Mouse (Mus musculus): ENCODE data around the gene Nfix.

The Nfix gene

GRCm38 (mm10) chr8:84797971-84798370 lies 2.2 kb downstream of the Nfix start:
- DNase-seq (ENCODE audit: low read depth, low spot score): no peak

DNA sequence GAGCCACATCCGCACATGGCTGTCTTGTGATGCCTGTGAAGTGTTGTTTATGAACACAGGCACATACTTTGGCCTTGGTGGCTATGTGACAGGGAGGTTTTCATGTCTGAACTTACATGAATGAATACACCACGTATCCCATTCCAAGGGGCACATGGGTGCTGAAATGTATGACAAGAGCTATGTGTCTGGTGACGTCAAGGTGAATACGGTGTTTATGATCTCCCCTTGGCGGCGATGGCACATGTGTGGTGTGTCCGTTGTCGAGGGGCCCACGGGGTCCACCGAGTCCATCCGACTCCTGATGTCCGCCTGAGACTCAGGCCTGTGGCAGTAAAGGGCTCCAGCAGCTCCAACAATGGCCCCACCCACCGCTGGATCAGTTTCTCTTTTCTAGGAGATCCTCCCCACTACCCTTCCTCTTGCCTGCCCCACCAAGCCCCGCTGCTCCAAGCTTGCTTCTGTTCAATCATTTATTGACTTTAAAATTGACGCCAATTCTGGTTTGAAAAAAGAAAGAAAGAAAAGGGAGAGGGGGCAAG lies 2.8 kb downstream of the Nfix start:
- DNase-seq (ENCODE audit: low read depth, low spot score): no peak

GRCm38 (mm10) chr8:84794486-84794885 lies 5.7 kb downstream of the Nfix start:
- no peak for DNase-seq (ENCODE audit: low read depth, low spot score)

GRCm38 (mm10) chr8:84793791-84794485 lies 6.2 kb downstream of the Nfix start:
- no peak for DNase-seq (ENCODE audit: low read depth, low spot score)

DNA sequence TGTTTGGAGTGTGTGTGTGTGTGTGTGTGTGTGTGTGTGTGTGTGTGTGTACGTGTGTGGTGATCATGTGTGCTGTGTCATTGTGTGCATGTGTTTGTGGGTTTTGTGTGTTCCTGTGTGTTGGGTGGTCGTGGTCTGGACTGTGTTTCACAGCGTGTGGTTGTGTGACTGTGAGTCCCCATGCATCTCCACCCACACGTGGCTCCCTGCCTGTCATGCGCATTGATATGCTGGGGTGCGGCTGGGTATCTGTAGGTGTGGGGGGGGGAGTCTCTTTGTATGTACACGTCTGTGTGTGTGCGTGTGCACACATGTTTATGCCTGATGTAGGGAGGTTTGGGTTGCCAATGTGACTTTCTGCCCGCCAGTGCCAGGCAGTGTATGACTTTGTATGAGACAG lies 7.0 kb downstream of the Nfix start:
- no peak for DNase-seq (ENCODE audit: low read depth, low spot score)

DNA sequence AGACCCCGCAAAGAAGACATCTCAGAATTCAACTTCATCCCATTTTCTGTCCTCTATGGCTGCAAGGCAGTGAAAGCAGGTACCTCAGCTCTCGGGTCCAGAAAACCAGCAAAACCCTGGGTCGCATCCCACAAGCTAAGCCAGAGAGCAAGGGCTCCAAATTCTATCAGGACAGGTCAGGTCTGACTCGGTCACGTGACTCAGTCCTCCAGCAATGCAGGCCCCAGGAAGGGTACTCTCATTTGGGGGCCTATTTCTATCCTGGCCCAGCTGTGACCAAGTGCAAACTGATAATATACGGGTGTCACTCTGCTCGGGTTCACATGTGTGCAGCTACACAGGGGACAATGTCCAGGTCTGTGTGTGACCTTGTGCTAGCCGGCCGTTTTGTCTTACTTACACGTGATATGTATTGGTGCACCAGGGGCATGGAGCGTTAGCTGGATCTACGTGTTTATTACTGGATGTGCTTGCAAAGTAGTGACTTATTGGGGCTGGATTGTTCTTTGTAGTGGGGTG lies 7.7 kb downstream of the Nfix start:
- no peak for DNase-seq (ENCODE audit: low read depth, low spot score)

DNA sequence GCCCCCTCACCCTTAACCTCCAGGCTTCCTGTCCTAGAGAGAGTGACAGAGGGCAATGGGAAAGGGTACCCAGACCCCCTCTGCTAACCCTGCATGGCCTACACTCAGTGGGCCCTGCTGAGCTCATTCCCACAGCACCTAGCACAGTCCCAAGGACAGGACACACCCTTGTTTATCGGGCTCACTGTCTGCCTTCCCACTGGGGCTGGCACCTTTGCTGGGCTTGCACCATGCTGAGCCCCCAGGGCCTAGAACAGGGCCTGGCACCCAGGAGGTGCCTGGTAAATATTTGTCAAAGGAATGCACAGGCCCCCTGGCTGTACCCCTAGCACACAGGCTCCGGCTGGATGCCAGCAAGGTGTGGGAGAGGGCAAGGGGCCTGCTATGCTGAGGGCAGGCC lies 9.6 kb downstream of the Nfix start:
- DNase-seq (ENCODE audit: low read depth, low spot score): no peak

DNA sequence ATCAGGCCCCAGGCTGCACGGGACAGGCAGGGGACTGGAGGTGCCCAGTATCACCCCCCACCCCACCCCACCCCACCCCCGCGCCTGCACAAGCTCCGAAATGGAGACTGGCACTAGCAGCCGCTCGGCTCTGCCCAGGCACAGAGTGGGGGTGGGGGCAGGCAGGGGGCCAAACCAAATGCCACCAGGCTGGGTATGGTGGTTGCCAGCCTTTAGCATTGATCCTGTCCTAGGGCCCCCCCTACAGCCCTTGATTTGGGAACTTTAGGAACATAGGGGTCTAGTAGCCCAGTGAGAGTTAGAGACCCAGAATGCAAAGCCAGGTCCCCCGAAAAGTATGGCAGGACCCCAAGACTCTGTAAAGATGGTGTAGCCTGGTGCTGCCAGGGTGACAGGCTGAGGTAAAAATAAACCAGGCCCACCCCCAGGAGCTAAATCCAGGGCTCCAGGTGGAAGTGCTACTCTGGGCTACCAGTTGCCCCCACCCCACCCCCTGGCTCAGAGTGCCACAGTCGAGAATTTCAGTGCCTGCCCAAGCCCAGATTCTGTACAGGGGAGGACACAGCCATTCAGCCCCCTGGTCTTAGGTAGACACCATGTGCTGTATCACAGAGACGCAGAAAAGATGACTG lies 10.2 kb downstream of the Nfix start:
- no peak for DNase-seq (ENCODE audit: low read depth, low spot score)

- DNase-seq (ENCODE audit: low read depth, low spot score): no peak
Measured at GRCm38 (mm10) chr8:84789345-84789744, 10.8 kb downstream of the Nfix start.

DNA sequence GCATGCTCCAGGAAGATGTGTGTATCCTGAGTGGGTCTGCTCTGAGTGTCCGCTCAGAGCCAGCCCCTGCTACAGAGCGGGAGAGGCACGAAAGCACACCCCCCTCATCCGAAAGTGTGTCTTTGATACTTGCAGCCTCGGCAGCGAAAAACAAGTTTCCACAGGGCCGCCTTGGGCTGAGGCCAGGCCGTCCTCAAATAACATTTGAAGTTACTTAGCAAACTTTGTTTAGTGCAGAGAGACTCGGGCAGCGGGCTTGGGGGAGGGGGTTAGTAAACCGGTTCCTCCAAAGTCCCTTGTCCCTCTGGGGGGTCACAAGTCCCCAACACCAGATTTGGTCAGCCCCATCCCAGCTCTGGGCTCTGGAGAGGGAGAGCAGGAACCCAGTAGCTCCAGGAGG lies 11.2 kb downstream of the Nfix start:
- no peak for DNase-seq (ENCODE audit: low read depth, low spot score)

DNA sequence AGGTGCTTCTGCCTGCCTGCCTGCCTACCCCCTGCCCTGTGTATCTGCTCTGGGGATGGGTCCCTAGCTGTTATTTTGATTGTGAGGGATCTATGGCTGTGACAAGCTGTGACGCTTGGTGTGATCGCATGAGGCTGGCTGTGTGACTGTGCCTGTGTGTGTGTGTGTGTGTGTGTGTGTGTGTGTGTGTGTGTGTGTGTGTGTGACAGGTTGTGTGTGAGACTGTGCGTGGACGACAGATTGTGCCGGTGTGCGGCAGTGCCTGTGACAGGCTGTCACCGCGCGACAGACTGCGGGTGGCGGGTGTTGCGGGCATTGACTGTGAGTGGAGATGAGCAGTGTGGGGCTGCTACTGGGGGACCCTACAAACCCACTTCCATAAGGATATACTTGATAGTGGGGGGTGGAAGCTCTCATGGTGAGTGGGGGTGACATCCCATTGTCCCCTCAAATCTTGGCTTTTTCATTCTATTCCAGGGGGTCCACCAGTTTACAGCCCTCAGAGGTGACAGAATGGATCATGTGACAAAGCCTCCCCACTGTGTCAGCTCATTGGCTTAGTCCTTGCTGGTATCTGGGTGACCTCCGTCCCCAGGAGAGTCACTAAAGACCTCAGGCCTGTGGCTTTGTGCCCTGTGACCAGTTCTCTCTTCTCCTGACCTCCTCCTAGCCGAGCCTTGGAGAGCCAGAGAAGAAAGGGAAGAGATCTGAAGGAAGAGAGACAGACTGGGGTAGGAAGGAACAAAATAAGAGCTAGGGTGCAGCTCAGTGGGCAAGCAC lies 12.4 kb downstream of the Nfix start:
- no peak for DNase-seq (ENCODE audit: low read depth, low spot score)

DNA sequence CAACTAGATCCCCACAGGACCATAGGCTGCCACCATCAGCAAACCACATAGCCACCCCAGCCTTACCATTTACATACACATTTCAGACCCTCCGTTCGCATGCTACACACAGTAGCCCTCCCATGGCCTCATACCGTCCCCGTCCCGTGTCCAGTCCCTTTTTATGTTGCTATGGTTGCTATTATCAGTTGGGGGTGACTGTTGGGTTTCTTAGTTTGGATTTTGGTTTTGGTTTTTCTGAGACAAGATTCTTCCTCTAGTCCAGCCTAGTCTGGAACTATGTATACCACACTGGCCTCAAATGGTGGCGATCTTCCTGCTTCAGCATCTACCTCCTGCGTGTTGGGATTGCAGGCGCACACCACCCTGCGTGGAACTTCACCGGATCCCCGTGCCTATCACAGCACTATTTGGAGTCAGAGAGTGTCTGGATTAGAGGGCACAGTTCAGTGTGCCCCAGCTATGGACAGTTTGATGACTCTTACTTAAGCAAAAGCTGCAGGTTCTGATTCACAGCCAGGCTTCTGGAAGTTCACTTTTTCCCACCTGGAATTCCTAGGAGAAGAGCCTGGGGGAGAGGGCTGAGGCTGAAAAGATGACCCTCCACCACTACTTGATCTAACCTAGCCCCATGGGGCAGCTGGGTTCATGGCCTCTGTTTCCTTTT lies 13.2 kb downstream of the Nfix start:
- DNase-seq (ENCODE audit: low read depth, low spot score): no peak

DNA sequence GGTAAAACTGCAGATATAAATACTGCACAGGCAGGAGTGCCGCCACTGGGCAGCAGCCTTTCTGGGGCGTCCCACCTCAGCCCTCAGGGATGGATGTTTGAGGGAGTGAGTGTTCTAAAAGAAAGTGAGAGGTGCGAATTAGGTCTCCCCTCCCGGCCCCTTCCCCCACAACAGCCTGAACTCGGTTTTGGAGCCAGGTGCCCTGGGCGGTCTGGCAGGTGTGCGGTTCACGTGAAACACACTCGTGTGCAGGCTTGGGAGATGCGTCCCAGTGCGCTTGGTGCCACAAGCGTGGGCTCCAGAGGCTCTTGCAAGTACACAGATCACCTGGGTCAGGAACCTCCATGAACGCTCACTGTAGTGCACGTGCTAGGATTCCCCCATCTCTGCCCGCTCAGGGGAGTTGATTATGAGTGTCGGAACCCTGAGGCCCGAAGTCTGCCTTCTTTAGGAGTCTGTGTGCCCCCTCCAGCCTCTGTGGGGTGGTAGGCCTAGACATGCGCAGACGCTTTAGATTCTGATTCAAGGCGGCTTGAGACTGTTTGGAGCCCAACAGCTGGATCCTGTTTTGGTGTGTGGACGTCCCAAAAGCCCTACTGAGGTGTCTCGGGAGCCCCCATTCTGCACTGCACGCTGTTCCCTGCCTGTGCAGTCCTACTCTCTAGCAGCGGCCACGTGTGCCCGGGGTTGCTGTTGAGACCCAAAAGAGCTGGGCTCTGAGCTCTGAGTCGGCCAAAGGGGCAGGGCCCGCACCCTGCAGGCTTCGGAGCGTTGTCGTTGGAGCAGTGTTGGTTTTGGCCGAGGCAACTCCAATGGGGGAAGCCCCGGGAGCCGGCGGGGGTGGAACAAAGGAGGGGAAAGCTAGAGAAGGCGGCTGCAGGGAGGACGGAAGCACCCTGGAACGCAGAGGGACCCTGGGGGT lies 14.1 kb downstream of the Nfix start:
- peak; percentile 70 for DNase-seq (ENCODE audit: low read depth, low spot score)

GRCm38 (mm10) chr8:84785506-84785755 lies 14.7 kb downstream of the Nfix start:
- no peak for DNase-seq (ENCODE audit: low read depth, low spot score)

- peak; percentile 69 for DNase-seq (ENCODE audit: low read depth, low spot score)
Measured at GRCm38 (mm10) chr8:84784681-84785505, 15.3 kb downstream of the Nfix start.

DNA sequence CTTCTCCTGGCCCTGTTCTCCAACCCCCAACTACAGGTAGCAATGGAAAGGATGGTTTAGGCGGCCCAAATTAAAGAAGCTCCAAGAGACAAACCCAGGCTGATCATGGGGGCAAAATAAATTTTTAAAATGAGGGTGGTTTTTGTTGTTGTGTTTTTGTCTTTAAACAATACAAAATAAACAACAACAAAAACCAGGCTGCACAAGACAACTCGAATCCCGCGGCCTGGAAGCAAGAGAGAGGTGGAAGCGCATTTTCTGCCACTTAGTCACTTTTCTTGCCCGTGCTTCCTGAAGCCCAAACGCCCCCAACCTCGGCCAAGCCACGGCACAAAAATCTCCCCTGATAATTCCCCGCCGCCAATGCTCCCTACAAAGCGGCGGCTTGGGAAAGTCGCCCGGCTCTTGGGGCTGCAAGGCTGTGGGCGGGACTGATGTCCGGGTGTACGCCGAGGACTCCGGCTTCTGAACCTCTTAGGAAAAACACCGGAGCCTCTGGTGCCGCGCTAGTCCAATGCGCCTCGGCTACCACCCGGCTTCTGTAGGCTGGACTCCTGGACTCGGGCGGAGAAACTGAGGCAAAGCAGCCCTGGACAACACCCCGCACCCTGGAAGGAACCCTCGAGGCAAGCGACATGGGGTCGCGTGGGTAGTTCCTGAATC lies 16.1 kb downstream of the Nfix start:
- DNase-seq (ENCODE audit: low read depth, low spot score): no peak

DNA sequence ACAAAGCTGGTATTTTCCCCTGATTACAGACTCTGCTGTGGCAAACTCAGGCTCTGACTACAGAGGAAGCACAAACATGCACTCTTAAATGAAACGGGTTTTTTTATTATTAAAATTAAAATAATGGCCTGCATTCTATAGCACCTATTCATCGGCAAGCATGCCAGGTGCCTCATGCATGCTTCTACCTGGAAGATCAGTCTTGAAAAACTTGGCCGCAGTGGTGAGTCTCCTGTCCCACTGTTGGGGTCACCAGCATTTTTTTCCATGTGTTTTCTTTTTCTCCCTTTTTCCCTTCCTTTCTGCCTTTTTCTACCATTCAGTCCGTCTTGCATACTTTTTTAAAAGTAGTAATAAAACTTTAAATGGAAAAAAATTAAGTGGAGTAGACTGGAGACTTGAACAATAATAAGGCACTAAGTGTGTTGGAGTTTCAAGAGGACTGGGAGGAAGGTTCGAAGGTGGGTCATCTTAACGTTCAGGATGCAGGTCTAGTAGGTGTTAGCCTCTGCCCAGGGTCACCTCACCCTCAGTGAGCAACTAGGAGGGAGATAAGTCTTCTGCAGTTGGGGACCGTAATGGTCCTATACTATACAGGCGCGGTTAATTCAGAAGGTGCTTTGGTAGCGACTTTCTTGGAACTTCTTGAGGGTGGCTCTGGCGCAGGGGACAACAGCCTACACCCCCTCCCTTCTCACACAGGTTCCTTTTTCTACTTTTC lies 16.8 kb downstream of the Nfix start:
- DNase-seq (ENCODE audit: low read depth, low spot score): no peak

DNA sequence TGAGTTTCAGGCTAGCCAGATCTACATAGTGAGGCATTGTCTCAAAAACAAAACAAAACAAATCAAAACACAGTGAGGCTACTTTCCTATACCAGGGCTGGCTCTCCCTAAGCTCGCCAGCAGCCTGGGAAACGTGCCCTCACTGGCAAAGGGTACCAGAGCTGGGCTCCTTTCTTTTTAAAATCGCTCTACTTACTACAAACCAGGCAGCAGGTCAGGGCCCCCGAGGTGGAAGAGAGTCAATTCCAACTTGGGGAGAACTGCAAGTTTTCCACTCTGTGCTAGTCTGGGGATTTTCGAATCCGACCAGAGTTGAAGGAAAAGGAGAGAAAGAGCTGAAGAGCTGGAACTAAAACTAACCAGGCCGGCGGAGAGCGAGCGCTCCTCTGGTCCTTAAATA lies 17.5 kb downstream of the Nfix start:
- no peak for DNase-seq (ENCODE audit: low read depth, low spot score)
